Mouse (Mus musculus): ENCODE results near the gene Nsmce1. TPM values are rescaled to one million over a fixed set of nuclear protein-coding genes. Genes with fewer than 3 reads are reported as not detected.

Gene Nsmce1
- polyA plus RNA-seq, 2 experiments: 42.3 to 90.1 TPM

- DNase-seq (ENCODE audit: low read depth in 3 of 3, low spot score in 3 of 3) (no peak), ATAC-seq (ENCODE audit: insufficient read depth) (no peak)
- no peaks in the 10 kb centered on the region for H3K36me3 ChIP-seq (replicated peaks; ENCODE audit: control insufficient read depth, insufficient read depth, low read depth)
- no peak overlapping the region for H3K27ac ChIP-seq
- no peak for TF ChIP-seq CTCF (IDR thresholded peaks at IDR 0.05; ENCODE audit: low read depth)
- no peak for TF ChIP-seq EP300 (IDR thresholded peaks at IDR 0.05; ENCODE audit: low read depth)
- no peak overlapping the region for H3K4me2 ChIP-seq (ENCODE audit: low read depth)
- WGBS (ENCODE audit: insufficient replicate concordance): 26% methylated on average over 2 of the region's 2 CpGs
- no peak overlapping the region for H3K9ac ChIP-seq (replicated peaks)
- H3K9me3 ChIP-seq (ENCODE audit: control insufficient read depth, low read length): no peaks in the 10 kb centered on the region
- H3K27me3 ChIP-seq (ENCODE audit: control insufficient read depth, insufficient read depth, low read length): no peaks in the 10 kb centered on the region
- H3K4me1 ChIP-seq (replicated peaks; ENCODE audit: control insufficient read depth in 2 of 2, insufficient read depth in 2 of 2, low read length in 1 of 2): peaks cover 27 to 28% of the 10 kb centered on the region in 2 experiments
- no peak overlapping the region for H3K4me3 ChIP-seq (ENCODE audit: insufficient read depth in 1 of 2, low read depth in 2 of 2, low read length in 2 of 2)
Observed at GRCm38 (mm10) chr7:125511852-125512251, 20.5 kb upstream of the Nsmce1 start.

DNA sequence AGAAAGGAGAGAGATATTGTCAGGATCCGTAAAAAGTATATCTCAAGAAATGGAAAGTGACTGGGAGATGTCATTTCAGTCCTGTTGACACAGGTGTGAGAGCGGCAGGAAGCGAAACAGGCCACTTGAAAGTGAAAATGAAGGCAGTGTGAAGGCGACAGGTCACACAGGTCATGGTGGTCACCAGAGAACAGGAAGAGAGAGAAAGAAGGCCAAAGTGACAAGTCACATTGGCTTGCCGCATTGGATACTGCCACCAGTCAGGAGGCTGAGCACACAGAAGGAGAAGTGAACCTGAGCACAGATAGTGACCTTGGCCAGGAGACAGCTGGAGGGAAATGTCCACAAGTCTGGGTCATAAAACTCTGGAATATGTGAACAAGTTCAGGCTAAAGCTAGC, 20.0 kb upstream of the Nsmce1 start:
- Histone ChIP-seq H3K9me3 (ENCODE audit: control insufficient read depth, low read length) (no peaks in the 10 kb centered on the region), H3K4me3 (ENCODE audit: insufficient read depth in 1 of 2, low read depth in 2 of 2, low read length in 2 of 2) (no peak overlapping the region), H3K4me1 (replicated peaks; ENCODE audit: control insufficient read depth in 2 of 2, insufficient read depth in 2 of 2, low read length in 1 of 2) (peaks cover 23 to 24% of the 10 kb centered on the region in 2 experiments), H3K36me3 (replicated peaks; ENCODE audit: control insufficient read depth, insufficient read depth, low read depth) (no peaks in the 10 kb centered on the region), H3K9ac (replicated peaks) (no peak overlapping the region), H3K4me2 (ENCODE audit: low read depth) (no peak overlapping the region), H3K27ac (no peak overlapping the region), H3K27me3 (ENCODE audit: control insufficient read depth, insufficient read depth, low read length) (no peaks in the 10 kb centered on the region)
- ATAC-seq (ENCODE audit: insufficient read depth) (no peak), DNase-seq (ENCODE audit: low read depth in 3 of 3, low spot score in 3 of 3) (no peak)
- 82% methylated on average over 5 of the region's 5 CpGs for WGBS (ENCODE audit: insufficient replicate concordance)
- TF ChIP-seq EP300 (IDR thresholded peaks at IDR 0.05; ENCODE audit: low read depth) (no peak), CTCF (IDR thresholded peaks at IDR 0.05; ENCODE audit: low read depth) (no peak)

GRCm38 (mm10) chr7:125507279-125507678, 15.9 kb upstream of the Nsmce1 start:
- no peak for DNase-seq (ENCODE audit: low read depth in 3 of 3, low spot score in 3 of 3)
- H3K36me3 ChIP-seq (replicated peaks; ENCODE audit: control insufficient read depth, insufficient read depth, low read depth): no peaks in the 10 kb centered on the region

DNA sequence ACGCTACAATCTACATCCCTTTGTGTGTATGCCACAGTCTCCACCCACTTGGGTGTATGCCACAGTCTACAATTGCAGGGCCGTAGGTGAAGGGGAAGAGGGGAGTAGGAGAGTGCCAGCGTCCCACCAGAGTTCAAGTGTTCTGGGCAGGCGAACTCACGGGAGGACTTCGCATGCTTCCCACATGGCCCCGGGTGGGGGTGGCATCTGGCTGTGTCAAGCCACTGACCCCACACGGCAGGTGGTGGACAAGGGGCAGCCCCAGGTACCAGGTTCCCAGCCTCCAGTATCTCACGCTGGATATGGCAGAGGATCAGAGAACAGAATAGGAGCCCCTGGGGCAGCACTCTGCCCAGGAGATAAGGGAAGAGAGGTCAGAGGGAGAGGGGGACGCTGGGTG, 14.2 kb upstream of the Nsmce1 start:
- no peak for DNase-seq (ENCODE audit: low read depth in 3 of 3, low spot score in 3 of 3)
- no peaks in the 10 kb centered on the region for H3K9me3 ChIP-seq (ENCODE audit: control insufficient read depth, low read length)
- TF ChIP-seq CTCF (IDR thresholded peaks at IDR 0.05; ENCODE audit: low read depth): no peak
- TF ChIP-seq EP300 (IDR thresholded peaks at IDR 0.05; ENCODE audit: low read depth): no peak
- peaks cover 0 to 13% of the 10 kb centered on the region in 2 experiments; a peak in 2 of 4 replicates for H3K4me1 ChIP-seq (replicated peaks; ENCODE audit: control insufficient read depth in 2 of 2, insufficient read depth in 2 of 2, low read length in 1 of 2)
- no peak for ATAC-seq (ENCODE audit: insufficient read depth)
- 82% methylated on average over 10 of the region's 10 CpGs for WGBS (ENCODE audit: insufficient replicate concordance)
- H3K27ac ChIP-seq: no peak overlapping the region
- no peak overlapping the region for H3K9ac ChIP-seq (replicated peaks)
- H3K4me2 ChIP-seq (ENCODE audit: low read depth): no peak overlapping the region
- no peaks in the 10 kb centered on the region for H3K36me3 ChIP-seq (replicated peaks; ENCODE audit: control insufficient read depth, insufficient read depth, low read depth)
- no peak overlapping the region for H3K4me3 ChIP-seq (ENCODE audit: insufficient read depth in 1 of 2, low read depth in 2 of 2, low read length in 2 of 2)
- H3K27me3 ChIP-seq (ENCODE audit: control insufficient read depth, insufficient read depth, low read length): no peaks in the 10 kb centered on the region

More at GRCm38 (mm10) chr7:125507279-125507678, 15.9 kb upstream of the Nsmce1 start:
- no peak overlapping the region for H3K9ac ChIP-seq (replicated peaks)
- no peaks in the 10 kb centered on the region for H3K27me3 ChIP-seq (ENCODE audit: control insufficient read depth, insufficient read depth, low read length)
- ATAC-seq (ENCODE audit: insufficient read depth): no peak
- no peak overlapping the region for H3K4me2 ChIP-seq (ENCODE audit: low read depth)
- H3K9me3 ChIP-seq (ENCODE audit: control insufficient read depth, low read length): no peaks in the 10 kb centered on the region
- H3K27ac ChIP-seq: no peak overlapping the region
- H3K4me1 ChIP-seq (replicated peaks; ENCODE audit: control insufficient read depth in 2 of 2, insufficient read depth in 2 of 2, low read length in 1 of 2): peaks cover 0 to 9% of the 10 kb centered on the region in 2 experiments; a peak in 2 of 4 replicates
- WGBS (ENCODE audit: insufficient replicate concordance): 60% methylated on average over 2 of the region's 2 CpGs
- no peak for TF ChIP-seq CTCF (IDR thresholded peaks at IDR 0.05; ENCODE audit: low read depth)
- TF ChIP-seq EP300 (IDR thresholded peaks at IDR 0.05; ENCODE audit: low read depth): no peak
- no peak overlapping the region for H3K4me3 ChIP-seq (ENCODE audit: insufficient read depth in 1 of 2, low read depth in 2 of 2, low read length in 2 of 2)

DNA sequence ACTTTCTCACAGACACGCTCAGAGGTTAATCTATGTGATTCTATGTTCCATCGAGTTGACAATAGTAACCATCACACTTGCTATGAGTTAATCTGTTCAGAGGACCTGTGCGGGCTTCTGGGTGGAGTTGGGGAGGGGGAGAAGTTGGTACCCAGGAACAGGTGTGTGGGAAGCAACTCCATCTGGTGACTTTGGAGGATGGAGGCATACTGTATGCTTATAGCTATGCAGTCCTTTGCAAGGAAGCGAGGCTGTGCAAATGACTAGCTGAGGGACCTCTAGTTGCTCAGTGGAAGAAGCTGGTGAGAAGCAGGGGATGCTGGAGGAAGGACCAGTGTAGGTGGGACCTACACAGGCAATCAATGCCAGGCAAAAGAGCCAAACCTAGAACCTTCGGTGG, 13.2 kb upstream of the Nsmce1 start:
- Histone ChIP-seq H3K9me3 (ENCODE audit: control insufficient read depth, low read length) (no peaks in the 10 kb centered on the region), H3K4me3 (ENCODE audit: insufficient read depth in 1 of 2, low read depth in 2 of 2, low read length in 2 of 2) (no peak overlapping the region), H3K36me3 (replicated peaks; ENCODE audit: control insufficient read depth, insufficient read depth, low read depth) (no peaks in the 10 kb centered on the region), H3K27me3 (ENCODE audit: control insufficient read depth, insufficient read depth, low read length) (no peaks in the 10 kb centered on the region), H3K27ac (no peak overlapping the region), H3K9ac (replicated peaks) (no peak overlapping the region), H3K4me1 (replicated peaks; ENCODE audit: control insufficient read depth in 2 of 2, insufficient read depth in 2 of 2, low read length in 1 of 2) (peaks cover 7 to 22% of the 10 kb centered on the region in 2 experiments), H3K4me2 (ENCODE audit: low read depth) (no peak overlapping the region)
- TF ChIP-seq CTCF (IDR thresholded peaks at IDR 0.05; ENCODE audit: low read depth) (no peak), EP300 (IDR thresholded peaks at IDR 0.05; ENCODE audit: low read depth) (no peak)
- DNase-seq (ENCODE audit: low read depth in 3 of 3, low spot score in 3 of 3) (no peak), ATAC-seq (ENCODE audit: insufficient read depth) (no peak)
- 74% methylated on average over 5 of the region's 5 CpGs for WGBS (ENCODE audit: insufficient replicate concordance)

Data from liver, embryonic 14.5 days (tissue).